Mouse (Mus musculus): ENCODE results near the gene Meiob. TPM values are rescaled to one million over a fixed set of nuclear protein-coding genes. Genes with fewer than 3 reads are reported as not detected.
A peak's percentile ranks its signal among the peaks of the same experiment; 100 is the strongest.

Gene Meiob
- total RNA-seq, 2 experiments from 2014 or later: not detected

- no peak for DNase-seq (ENCODE audit: low spot score in 2 of 2)
- Histone ChIP-seq H3K4me3 (no peak overlapping the region), H3K27ac (no peak overlapping the region)
These were observed 57.7 kb downstream of the Meiob start for GRCm38 (mm10) chr17:24861785-24862184.

DNA sequence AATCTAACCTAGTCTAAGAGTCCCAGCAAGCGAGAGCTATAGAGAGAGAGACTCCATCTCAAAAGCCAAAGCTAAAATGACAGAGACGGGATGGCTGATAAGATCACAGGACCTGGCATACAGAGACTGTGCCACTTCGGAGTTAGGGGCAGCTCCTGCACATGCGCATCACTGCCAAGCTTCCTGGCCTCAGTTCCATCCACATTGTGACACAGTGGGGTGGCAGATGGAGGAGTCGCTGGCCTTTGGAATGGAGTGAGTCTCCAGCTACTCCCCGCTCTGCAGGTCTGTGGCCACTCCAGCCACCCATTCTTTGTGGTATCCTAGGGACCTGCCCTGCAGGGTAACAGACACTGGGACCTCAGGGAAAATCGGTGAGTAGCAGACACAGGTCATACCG is 61.7 kb downstream of the Meiob start, which contains the start of gene Igfals:
TSS of gene Igfals (plus strand) at position 222 of the 400 bp plus-strand sequence.
- TF ChIP-seq CTCF (conservative IDR thresholded peaks at IDR 0.05): no peak
- no peak for DNase-seq (ENCODE audit: low spot score in 2 of 2)
- H3K4me3 ChIP-seq: no peak within 1 kb of the TSS
- peak within 1 kb of the TSS; percentile 82; the same call in 1 of the 2 replicates for H3K27ac ChIP-seq

More at GRCm38 (mm10) chr17:24861785-24862184, 57.7 kb downstream of the Meiob start:
- TF ChIP-seq CTCF (conservative IDR thresholded peaks at IDR 0.05): no peak

- peak in 1 of 2 experiments; percentile 49 for DNase-seq (ENCODE audit: low spot score in 2 of 2)
- TF ChIP-seq CTCF (conservative IDR thresholded peaks at IDR 0.05): no peak
- H3K27ac ChIP-seq: peak overlapping the region; percentile 82
- H3K4me3 ChIP-seq: no peak overlapping the region
These were observed 63.8 kb downstream of the Meiob start for GRCm38 (mm10) chr17:24867914-24868313.

- TF ChIP-seq CTCF (conservative IDR thresholded peaks at IDR 0.05): no peak
- Histone ChIP-seq H3K27ac (no peak overlapping the region), H3K4me3 (no peak overlapping the region)
- no peak for DNase-seq (ENCODE audit: low spot score in 2 of 2)
These were observed 69.8 kb downstream of the Meiob start for GRCm38 (mm10) chr17:24873695-24874404.

DNA sequence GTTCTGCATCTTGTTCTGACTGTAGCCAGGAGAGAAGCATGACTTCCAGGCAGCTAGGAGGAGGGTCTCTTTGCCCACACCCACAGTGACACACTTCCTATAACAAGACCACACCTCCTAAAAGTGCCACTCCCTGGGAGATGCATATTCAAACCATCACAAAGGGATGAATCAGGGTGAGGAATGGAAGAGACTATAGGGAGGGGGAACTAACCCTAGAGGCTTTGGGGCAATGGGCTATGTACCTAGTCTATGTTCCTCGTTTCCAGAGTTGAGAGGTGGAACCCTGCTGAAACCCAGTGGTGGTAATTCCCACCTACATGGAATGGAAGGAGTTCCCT is 70.3 kb downstream of the Meiob start:
- Histone ChIP-seq H3K27ac (no peak overlapping the region), H3K4me3 (no peak overlapping the region)
- no peak for TF ChIP-seq CTCF (conservative IDR thresholded peaks at IDR 0.05)
- DNase-seq (ENCODE audit: low spot score in 2 of 2): no peak

- Histone ChIP-seq H3K4me3 (no peak overlapping the region), H3K27ac (no peak overlapping the region)
- TF ChIP-seq CTCF (conservative IDR thresholded peaks at IDR 0.05): no peak
- no peak for DNase-seq (ENCODE audit: low spot score in 2 of 2)
These were observed 70.9 kb downstream of the Meiob start for GRCm38 (mm10) chr17:24874989-24875388.

GRCm38 (mm10) chr17:24877336-24878116 is 73.4 kb downstream of the Meiob start:
- H3K27ac ChIP-seq: no peak overlapping the region
- TF ChIP-seq CTCF (conservative IDR thresholded peaks at IDR 0.05): no peak
- H3K4me3 ChIP-seq: no peak overlapping the region
- no peak for DNase-seq (ENCODE audit: low spot score in 2 of 2)

DNA sequence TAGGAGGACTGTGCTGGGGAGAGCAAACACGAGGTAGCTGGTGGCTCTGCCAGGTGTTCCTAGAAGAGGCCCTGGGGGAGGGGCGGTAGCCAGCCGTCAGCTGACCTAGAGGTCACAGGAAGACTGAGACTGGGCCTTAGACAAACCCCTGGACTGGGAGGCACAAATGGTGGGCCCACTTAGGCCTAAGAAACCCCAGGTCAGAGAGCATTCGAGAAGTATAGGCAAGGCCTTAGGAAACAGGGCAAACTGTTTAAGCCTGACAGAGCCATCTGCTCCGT is 74.0 kb downstream of the Meiob start:
- DNase-seq (ENCODE audit: low spot score in 2 of 2): no peak
- Histone ChIP-seq H3K4me3 (no peak overlapping the region), H3K27ac (no peak overlapping the region)
- TF ChIP-seq CTCF (conservative IDR thresholded peaks at IDR 0.05): no peak

DNA sequence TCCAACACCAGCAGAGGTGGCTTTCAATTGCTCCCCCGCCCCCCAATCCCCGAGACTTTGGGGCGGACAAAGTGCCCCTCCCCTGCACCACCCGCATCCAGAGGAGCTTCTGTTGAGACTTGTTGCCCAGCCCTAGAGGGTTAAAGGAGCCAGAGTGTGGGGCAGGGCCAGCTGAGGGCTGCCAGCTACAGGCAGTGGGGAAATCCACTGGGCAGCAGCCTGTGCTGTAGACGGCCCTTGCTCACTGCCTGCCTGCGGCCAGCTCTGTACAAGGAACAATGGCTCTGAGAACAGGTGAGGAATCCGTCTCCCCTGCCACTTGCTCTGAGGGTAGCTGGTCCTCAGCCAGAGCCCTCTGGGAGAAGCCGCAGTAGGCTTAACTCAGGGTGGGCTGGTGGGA is 74.4 kb downstream of the Meiob start:
- no peak overlapping the region for H3K4me3 ChIP-seq
- TF ChIP-seq CTCF (conservative IDR thresholded peaks at IDR 0.05): no peak
- no peak for DNase-seq (ENCODE audit: low spot score in 2 of 2)
- no peak overlapping the region for H3K27ac ChIP-seq

DNA sequence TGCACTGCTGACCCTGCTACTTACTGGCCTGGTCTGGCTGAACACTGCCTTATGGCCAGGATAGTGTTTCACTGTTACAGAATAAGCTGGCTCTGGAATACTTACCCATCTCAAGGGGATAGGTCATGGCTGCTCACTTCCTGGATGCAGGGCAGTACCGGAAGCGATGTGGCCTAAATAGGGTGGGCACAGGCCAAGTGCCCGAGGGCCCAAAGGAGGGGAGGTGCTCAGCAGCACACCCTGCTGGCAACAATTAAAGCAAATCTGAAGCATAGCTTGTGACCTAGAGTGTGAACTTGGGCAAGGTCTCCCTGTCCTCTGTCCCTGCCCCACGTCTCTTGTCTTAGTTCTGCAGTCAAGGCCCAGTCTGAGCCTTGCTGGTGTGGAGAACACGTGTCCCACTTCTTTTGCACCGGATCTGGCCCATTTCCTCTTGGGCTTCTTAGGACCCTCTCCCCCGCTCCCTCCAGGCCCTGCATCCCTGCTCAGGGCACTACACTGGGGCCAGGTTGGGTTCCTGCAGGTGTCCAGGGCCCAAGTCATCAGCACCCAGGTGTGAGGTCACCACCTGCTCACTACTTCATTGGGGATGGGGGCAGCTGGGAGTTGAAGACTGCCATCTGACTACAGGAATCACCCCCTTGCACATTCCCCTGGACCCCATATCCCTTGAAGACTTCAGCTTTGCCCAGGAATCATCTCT is 77.8 kb downstream of the Meiob start:
- peak; percentile 77 for TF ChIP-seq CTCF (conservative IDR thresholded peaks at IDR 0.05)
- no peak for DNase-seq (ENCODE audit: low spot score in 2 of 2)
- no peak overlapping the region for H3K4me3 ChIP-seq
- no peak overlapping the region for H3K27ac ChIP-seq

- no peak for DNase-seq (ENCODE audit: low spot score in 2 of 2)
- Histone ChIP-seq H3K4me3 (no peak overlapping the region), H3K27ac (no peak overlapping the region)
- no peak for TF ChIP-seq CTCF (conservative IDR thresholded peaks at IDR 0.05)
These were observed 80.3 kb downstream of the Meiob start for GRCm38 (mm10) chr17:24884391-24884790.

DNA sequence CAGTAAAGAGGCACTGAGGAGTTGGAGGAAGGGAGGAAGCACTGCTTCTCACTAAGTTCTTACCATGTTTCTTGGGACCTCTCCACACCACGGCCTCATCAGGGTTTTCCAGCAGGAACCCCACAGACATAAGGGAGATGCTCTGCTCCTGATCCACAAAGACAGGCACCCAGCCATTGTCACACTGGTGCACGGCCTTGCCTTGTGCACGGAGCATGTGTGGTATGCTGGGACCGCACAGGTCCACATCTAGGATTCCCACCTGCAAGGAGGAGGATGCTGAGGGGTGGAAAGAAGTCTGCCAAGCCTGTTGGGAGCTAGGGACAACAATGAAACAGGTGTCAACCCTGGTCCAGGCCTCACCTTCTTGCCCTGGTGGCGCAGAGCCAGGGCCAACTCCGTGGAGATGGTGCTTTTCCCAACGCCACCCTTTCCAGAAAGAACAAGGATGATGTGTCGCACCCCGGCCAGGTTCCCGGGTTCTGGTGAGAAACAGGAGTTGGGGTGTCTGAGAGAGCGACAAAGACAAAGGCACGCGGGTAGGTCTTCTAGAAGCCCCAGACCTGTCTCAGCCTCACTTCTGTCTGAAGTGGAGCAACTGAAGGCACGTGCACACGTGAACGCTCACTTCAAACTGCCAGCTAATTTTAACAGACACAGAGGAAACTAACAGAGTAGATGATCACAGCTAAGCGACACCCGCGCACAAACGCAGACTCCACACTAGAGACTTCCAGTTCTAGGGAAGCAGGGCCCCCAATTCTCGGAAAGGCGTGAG is 81.5 kb downstream of the Meiob start:
- H3K4me3 ChIP-seq: peak overlapping the region; percentile 94
- no peak for TF ChIP-seq CTCF (conservative IDR thresholded peaks at IDR 0.05)
- H3K27ac ChIP-seq: peak overlapping the region; percentile 39; the same call in 1 of the 2 replicates
- no peak for DNase-seq (ENCODE audit: low spot score in 2 of 2)

Data from layer of hippocampus, adult 2 months (tissue).